ENCODE assay signal across 13 mouse cellular contexts in genomic region chr2:145783247-145783646, GRCm38 (mm10).
A peak's percentile ranks its signal among the peaks of the same experiment; 100 is the strongest.
DNase-seq lines count a peak whose midpoint lies in the region; ATAC-seq and TF ChIP-seq lines count a peak whose summit lies in the region.
"Had no signal": no experiment of that assay in that cellular context is flagged by ENCODE, and none has a peak within 500 bp of the region (broad histone marks: within the 10 kb centered on the region; RNA-seq: fewer than 3 reads in every experiment).

No protein-coding gene starts in this region.

- peak; percentile 42 to 54 for DNase-seq in cerebellum, postnatal 10 days
- no peak for DNase-seq in cerebellum, adult 9-11 months
- DNase-seq in lung, adult 18-20 months: peak; percentile 39 to 57
- DNase-seq in lung, adult 2 months: no peak
- peak; percentile 35 for DNase-seq in lung, postnatal 25 days (ENCODE audit: low spot score)
- DNase-seq in layer of hippocampus, adult 18-20 months (ENCODE audit: low spot score in 2 of 2): no peak
- DNase-seq: thymus, postnatal 36 days had no signal

- 0 out of 2 replicates have a peak overlapping the region, but pooled peaks have one; percentile 12 for H3K9ac ChIP-seq in kidney, embryonic 16.5 days (replicated peaks; ENCODE audit: low read length)
- H3K9ac ChIP-seq in hindbrain, embryonic 16.5 days (ENCODE audit: low read depth, low read length): no peak overlapping the region
- H3K9ac ChIP-seq: intestine, embryonic 15.5 days; limb, embryonic 12.5 days had no signal

- no peaks in the 10 kb centered on the region for H3K9me3 ChIP-seq in kidney, embryonic 16.5 days (ENCODE audit: low read length)
- no peaks in the 10 kb centered on the region for H3K9me3 ChIP-seq in hindbrain, embryonic 16.5 days (ENCODE audit: control insufficient read depth, low read length)
- H3K9me3 ChIP-seq: intestine, embryonic 15.5 days; limb, embryonic 12.5 days had no signal

- WGBS in lung, adult 2 months: 24% methylated on average over 6 of the region's 6 CpGs
- 49% methylated on average over 6 of the region's 6 CpGs for WGBS in kidney, embryonic 16.5 days
- WGBS in hindbrain, embryonic 16.5 days: 63% methylated on average over 6 of the region's 6 CpGs

- no peak for TF ChIP-seq POLR2A in lung, adult 2 months (IDR thresholded peaks at IDR 0.05; ENCODE audit: borderline replicate concordance, extremely low read depth, low read depth, low read length)

- H3K36me3 ChIP-seq in kidney, embryonic 16.5 days (ENCODE audit: insufficient read depth, low read length): no peaks in the 10 kb centered on the region; the same call in 1 of the 2 replicates
- H3K36me3 ChIP-seq in hindbrain, embryonic 16.5 days (ENCODE audit: control insufficient read depth, insufficient read depth, low read length): no peaks in the 10 kb centered on the region
- H3K36me3 ChIP-seq: intestine, embryonic 15.5 days; limb, embryonic 12.5 days had no signal

- no peaks in the 10 kb centered on the region for H3K27me3 ChIP-seq in kidney, embryonic 16.5 days (ENCODE audit: insufficient read depth, low read length)
- no peaks in the 10 kb centered on the region for H3K27me3 ChIP-seq in hindbrain, embryonic 16.5 days (replicated peaks; ENCODE audit: control insufficient read depth, insufficient read depth, low read length)
- H3K27me3 ChIP-seq: intestine, embryonic 15.5 days; limb, embryonic 12.5 days had no signal

- no peak overlapping the region for H3K4me2 ChIP-seq in kidney, embryonic 16.5 days (replicated peaks; ENCODE audit: low read depth, low read length)
- H3K4me2 ChIP-seq in hindbrain, embryonic 16.5 days (ENCODE audit: low read length): no peak overlapping the region
- H3K4me2 ChIP-seq: intestine, embryonic 15.5 days; limb, embryonic 12.5 days had no signal

- peaks cover 10% of the 10 kb centered on the region for H3K4me1 ChIP-seq in lung, adult 2 months (ENCODE audit: control insufficient read depth, insufficient read depth, low read length)
- H3K4me1 ChIP-seq in kidney, embryonic 16.5 days (ENCODE audit: insufficient read depth, low read length): peaks cover 53% of the 10 kb centered on the region
- H3K4me1 ChIP-seq in hindbrain, embryonic 16.5 days (ENCODE audit: control insufficient read depth, insufficient read depth, low read depth, low read length): peaks cover 19% of the 10 kb centered on the region

- H3K27ac ChIP-seq in kidney, embryonic 16.5 days (ENCODE audit: low read length): no peak overlapping the region; the same call in 1 of the 2 replicates
- H3K27ac ChIP-seq in hindbrain, embryonic 16.5 days (ENCODE audit: low read depth, low read length): no peak overlapping the region
- H3K27ac ChIP-seq: intestine, embryonic 15.5 days; limb, embryonic 12.5 days; macrophage had no signal

- no peak overlapping the region for H3K4me3 ChIP-seq in lung, adult 2 months (replicated peaks; ENCODE audit: extremely low read depth, low read depth, low read length)
- H3K4me3 ChIP-seq in kidney, embryonic 16.5 days (ENCODE audit: low read length): no peak overlapping the region
- H3K4me3 ChIP-seq in hindbrain, embryonic 16.5 days (ENCODE audit: low read length): no peak overlapping the region
- H3K4me3 ChIP-seq: intestine, embryonic 15.5 days; limb, embryonic 12.5 days had no signal

- TF ChIP-seq CTCF in lung, adult 2 months (IDR thresholded peaks at IDR 0.05; ENCODE audit: insufficient read depth, low read length): no peak

- no peak for ATAC-seq in kidney, embryonic 16.5 days (ENCODE audit: low FRiP score, low TSS enrichment)
- no peak for ATAC-seq in hindbrain, embryonic 16.5 days
- ATAC-seq: forebrain, embryonic 16.5 days; intestine, embryonic 15.5 days had no signal

Comparison
In these comparisons a context has a peak if more than half of its experiments do, and no peak if none do; other contexts are left out.
1. DNase-seq: peak in cerebellum, postnatal 10 days (2 of 2), lung, adult 18-20 months (2 of 2) and lung, postnatal 25 days (single experiment); none in cerebellum, adult 9-11 months (single experiment), lung, adult 2 months (single experiment) and layer of hippocampus, adult 18-20 months (0 of 2).